Mouse (Mus musculus) neural tube, embryonic 13.5 days (tissue): ENCODE measurements around the gene Rgs12. TPM values are rescaled to one million over a fixed set of nuclear protein-coding genes. Genes with fewer than 3 reads are reported as not detected.

Source experiments
- ATAC-seq: fragments of 200-750 bp; cut with Nextera tagmentation; 2 replicates; pipeline ENCODE4 v1.8.0; 2017; ENCODE audit warnings: low read depth, mild to moderate bottlenecking, moderate TSS enrichment, moderate library complexity
- H3K27ac ChIP-seq: fragments of 300-500 bp; sonication (generic); replicated peaks from 2 replicates; pipeline ENCODE4 v1.5.1; 2015; ENCODE audit warnings: moderate library complexity, mild to moderate bottlenecking, inconsistent platforms
- H3K27me3 ChIP-seq: fragments of 300-500 bp; sonication (generic); 2 replicates; pipeline ENCODE4 v1.6.1; 2015; ENCODE audit warnings: mild to moderate bottlenecking, inconsistent platforms
- H3K36me3 ChIP-seq: fragments of 300-500 bp; sonication (generic); 2 replicates; pipeline ENCODE4 v1.6.1; 2015; ENCODE audit warnings: mild to moderate bottlenecking, inconsistent platforms
- H3K4me1 ChIP-seq: fragments of 300-500 bp; sonication (generic); replicated peaks from 2 replicates; pipeline ENCODE4 v1.6.1; 2015; ENCODE audit warnings: inconsistent platforms
- H3K4me2 ChIP-seq: fragments of 300-500 bp; sonication (generic); 2 replicates; pipeline ENCODE4 v1.6.1; 2015; ENCODE audit warnings: inconsistent platforms, mild to moderate bottlenecking, moderate library complexity
- H3K4me3 ChIP-seq: fragments of 300-500 bp; sonication (generic); 2 replicates; pipeline ENCODE4 v1.5.1; 2015; ENCODE audit warnings: mild to moderate bottlenecking, inconsistent platforms
- H3K9ac ChIP-seq: fragments of 300-500 bp; sonication (generic); 2 replicates; pipeline ENCODE4 v1.6.1; 2015; ENCODE audit warnings: moderate library complexity, mild to moderate bottlenecking, inconsistent platforms
- H3K9me3 ChIP-seq: fragments of 300-500 bp; sonication (generic); 2 replicates; pipeline ENCODE4 v1.6.1; 2016; ENCODE audit warnings: inconsistent platforms
- WGBS: fragments of 180-500 bp; shearing (Covaris S2); methylation state at CpG from one replicate; pipeline ENCODE4 v1.1.7; 2015; 5-methylcytosine and 5-hydroxymethylcytosine counted together
- polyA plus RNA-seq: library from polyadenylated mRNA; unstranded; fragments of >200 nt; fragmentation: Nextera tagmentation; extraction: Ambion mirVana; gene quantifications from 2 replicates; pipeline ENCODE4 v1.2.1, GENCODE M21; 2015

Gene Rgs12
- polyA plus RNA-seq, 1 experiment from 2014 or later: 44.7 TPM

DNA sequence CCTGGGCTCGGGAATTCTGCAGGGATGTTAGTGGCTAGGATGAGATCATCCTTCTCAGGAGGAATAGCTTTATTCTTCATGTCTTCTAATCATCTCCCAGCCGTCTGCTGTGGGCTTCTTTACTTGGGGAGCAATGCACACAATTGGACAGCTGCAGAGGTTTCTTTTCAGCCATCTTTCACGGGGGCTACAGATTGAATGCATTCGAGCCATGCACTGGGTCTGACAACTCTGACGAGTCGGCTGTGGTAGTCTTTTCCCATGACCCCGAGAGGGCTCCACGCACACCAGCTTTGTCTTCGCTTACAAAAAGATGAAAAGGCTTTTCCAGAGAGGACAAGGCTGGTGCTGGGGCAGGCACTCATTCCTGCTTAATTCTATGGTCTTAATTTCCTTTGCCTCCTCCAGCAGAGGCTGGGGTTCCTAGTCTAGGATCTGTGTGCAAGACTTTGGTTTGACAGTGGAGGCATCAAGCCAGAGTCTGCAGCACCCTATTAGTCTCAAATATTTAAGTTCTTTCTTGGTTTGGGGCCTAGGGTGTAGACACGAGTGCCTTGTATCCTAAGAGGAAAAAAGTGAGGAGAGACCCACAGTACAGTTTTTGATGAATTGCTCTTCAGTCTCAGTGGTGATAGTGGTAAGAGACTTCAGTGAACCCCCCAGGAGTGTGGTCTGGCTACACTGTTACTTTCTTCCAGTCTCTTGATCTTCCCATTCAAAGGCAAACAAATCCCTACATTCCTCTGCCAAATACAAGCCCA lies 7.4 kb upstream of the Rgs12 start:
- no peak overlapping the region for H3K4me2 ChIP-seq
- H3K27ac ChIP-seq: peak overlapping the region; percentile 10
- 17% methylated on average over 10 of the region's 10 CpGs for WGBS
- H3K4me1 ChIP-seq: peaks cover 19% of the 10 kb centered on the region
- H3K36me3 ChIP-seq: no peaks in the 10 kb centered on the region
- H3K9ac ChIP-seq: no peak overlapping the region
- H3K27me3 ChIP-seq: no peaks in the 10 kb centered on the region
- ATAC-seq: peak; percentile 45; the same call in 1 of the 2 replicates
- no peaks in the 10 kb centered on the region for H3K9me3 ChIP-seq
- no peak overlapping the region for H3K4me3 ChIP-seq

DNA sequence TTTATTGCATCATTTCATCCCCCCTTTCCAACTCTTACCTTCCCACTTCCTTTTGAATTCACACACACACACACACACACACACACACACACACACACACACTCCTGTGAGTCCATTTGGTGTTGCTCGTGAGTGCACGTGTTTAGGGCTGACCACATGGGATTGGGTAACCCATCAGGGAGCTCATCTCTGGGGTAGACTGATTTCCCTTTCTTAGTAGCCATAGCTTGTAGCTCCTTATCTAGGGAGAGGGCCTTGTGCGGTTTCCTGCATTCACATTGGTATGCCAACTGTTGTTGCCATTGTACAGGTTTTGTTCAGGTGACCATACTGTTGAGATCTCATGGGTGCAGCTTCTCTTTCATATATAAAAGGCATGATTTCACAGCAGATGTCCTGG lies 5.8 kb upstream of the Rgs12 start:
- ATAC-seq: no peak
- Histone ChIP-seq H3K9me3 (no peaks in the 10 kb centered on the region), H3K27ac (no peak overlapping the region), H3K4me3 (no peak overlapping the region), H3K4me1 (peaks cover 19% of the 10 kb centered on the region), H3K27me3 (no peaks in the 10 kb centered on the region), H3K36me3 (no peaks in the 10 kb centered on the region), H3K9ac (no peak overlapping the region), H3K4me2 (no peak overlapping the region)
- WGBS: 87% methylated on average over 3 of the region's 3 CpGs

DNA sequence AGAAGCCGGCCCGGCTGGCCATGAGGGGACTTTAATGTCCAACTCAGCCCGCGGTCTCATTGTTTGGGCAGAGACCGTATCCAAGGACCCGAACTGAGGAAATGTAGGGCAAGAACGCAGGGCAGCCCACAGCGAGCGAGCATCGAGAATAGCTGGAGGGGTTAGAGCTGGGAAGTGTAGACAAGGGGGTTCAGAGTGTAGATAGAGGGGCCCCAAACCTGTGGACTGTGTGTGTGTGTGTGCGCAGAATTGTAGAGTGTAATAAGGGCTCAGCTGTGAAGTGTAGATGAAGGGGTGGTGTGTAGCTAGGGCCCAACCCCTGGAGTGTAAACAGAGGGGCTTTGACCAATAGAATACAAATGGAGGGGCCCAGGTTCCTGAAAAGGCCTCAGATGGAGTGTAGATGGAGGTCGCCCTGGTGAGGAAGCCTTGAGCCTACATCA lies 545 bp downstream of the Rgs12 start:
- under 1% methylated on average over 12 of the region's 12 CpGs for WGBS
- H3K4me1 ChIP-seq: peaks cover 42% of the 10 kb centered on the region
- peak; percentile 65 for ATAC-seq
- H3K27me3 ChIP-seq: no peaks in the 10 kb centered on the region
- H3K27ac ChIP-seq: peak overlapping the region; percentile 93
- peak overlapping the region; percentile 98 for H3K9ac ChIP-seq
- H3K4me2 ChIP-seq: peak overlapping the region; percentile 77
- peak overlapping the region; percentile 89 for H3K4me3 ChIP-seq
- peaks cover 13% of the 10 kb centered on the region for H3K36me3 ChIP-seq
- peaks cover 4% of the 10 kb centered on the region; the same call in 1 of the 2 replicates for H3K9me3 ChIP-seq

DNA sequence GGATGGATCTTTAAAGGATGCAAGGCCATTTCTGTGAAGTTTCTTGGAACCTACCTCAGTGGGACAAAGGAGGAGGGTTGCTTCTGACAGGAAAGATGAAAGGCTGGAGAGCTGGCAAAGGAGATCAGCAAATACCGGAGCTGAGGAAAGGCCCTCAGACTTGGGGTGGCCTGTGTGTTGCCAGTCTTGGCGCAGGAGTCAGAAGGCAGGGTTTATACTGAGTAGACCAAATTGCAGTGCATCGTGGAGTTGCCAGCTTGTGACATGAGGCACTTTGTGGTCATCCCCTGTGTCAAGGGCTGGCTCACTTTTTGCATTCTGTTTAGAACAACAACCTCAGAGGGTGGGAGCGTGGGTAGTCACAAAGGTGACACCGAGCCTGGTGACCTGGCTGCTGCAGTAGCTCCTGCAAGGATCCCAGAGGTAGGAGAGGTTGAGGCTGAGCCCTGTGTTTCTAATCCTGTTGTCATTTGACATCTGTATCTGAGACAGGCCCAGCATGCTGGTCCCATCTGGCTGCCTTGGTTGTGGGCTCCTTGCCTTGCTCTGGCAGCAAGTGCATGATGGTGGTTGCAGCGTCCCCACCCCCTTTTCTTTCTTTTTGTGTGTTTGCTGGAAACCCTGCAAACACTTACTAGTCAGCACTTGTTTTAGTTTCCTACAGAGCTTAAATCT lies 1.4 kb downstream of the Rgs12 start:
- peaks cover 42% of the 10 kb centered on the region for H3K4me1 ChIP-seq
- WGBS: 72% methylated on average over 6 of the region's 6 CpGs
- peak overlapping the region; percentile 93 for H3K27ac ChIP-seq
- ATAC-seq: no peak
- peak overlapping the region; percentile 77 for H3K4me2 ChIP-seq
- no peaks in the 10 kb centered on the region for H3K27me3 ChIP-seq
- peaks cover 13% of the 10 kb centered on the region for H3K36me3 ChIP-seq
- peak overlapping the region; percentile 98 for H3K9ac ChIP-seq
- peaks cover 4% of the 10 kb centered on the region; the same call in 1 of the 2 replicates for H3K9me3 ChIP-seq
- H3K4me3 ChIP-seq: peak overlapping the region; percentile 89

DNA sequence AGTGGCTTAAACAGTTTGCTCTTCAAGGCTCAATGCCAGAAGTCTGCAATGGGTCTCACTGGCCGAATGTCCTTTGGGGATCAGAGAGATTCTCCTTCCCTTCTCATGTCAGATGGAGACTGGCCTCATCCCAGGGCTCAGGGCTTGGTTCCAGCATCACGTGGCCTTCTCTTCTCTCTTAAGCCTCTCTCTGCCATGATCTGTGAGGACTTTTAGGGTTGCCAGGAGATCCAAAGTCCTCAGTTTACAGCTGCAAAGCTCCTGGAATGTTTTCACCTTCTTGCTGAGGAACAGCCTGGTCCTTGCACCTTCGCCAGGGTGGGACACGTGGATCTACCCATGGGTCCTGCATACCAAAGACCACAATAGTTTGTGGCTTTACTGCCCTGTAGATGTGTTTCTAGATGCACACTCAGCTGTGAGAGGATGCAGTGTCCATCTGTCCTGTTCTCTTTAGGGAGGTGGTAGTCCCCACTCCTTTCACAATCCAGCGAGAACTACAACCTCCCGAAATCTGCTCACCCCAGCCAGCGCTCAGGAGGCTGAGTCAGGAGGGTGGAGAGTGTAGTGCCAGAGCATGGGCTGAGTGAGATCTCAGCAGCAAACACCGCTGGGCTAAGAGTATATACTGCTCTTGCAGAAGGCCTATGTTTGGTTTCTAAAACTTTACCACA lies 2.1 kb downstream of the Rgs12 start:
- peak overlapping the region; percentile 93 for H3K27ac ChIP-seq
- ATAC-seq: no peak

DNA sequence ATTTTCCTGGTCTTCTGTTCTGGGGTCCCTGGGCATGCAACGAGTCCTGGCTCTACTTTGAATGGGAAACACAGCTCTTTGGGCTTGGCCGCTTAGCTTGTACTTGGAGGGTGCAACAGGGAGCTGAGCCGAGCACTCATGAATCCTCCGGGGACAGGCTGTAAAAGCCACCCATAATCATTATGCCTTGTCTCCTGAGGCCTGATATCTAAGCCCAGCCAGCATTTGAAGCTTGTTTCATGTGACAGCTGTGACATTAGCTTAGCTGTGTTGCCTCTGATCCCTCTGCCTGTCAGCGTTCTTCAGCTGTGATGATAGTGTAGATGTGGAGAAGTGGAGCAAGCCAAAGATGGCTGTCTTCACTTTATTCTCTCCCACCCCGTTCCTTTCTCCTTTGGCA lies 5.3 kb downstream of the Rgs12 start:
- Histone ChIP-seq H3K36me3 (peaks cover 13% of the 10 kb centered on the region), H3K9ac (no peak overlapping the region), H3K4me3 (no peak overlapping the region), H3K4me1 (peaks cover 71% of the 10 kb centered on the region), H3K9me3 (peaks cover 4% of the 10 kb centered on the region; the same call in 1 of the 2 replicates), H3K27ac (peak overlapping the region; percentile 67), H3K4me2 (no peak overlapping the region), H3K27me3 (no peaks in the 10 kb centered on the region)
- ATAC-seq: no peak
- 64% methylated on average over 6 of the region's 6 CpGs for WGBS

More for the DNA sequence above, 2.1 kb downstream of the Rgs12 start:
- H3K9ac ChIP-seq: peak overlapping the region; percentile 98
- peaks cover 13% of the 10 kb centered on the region for H3K36me3 ChIP-seq
- peaks cover 49% of the 10 kb centered on the region for H3K4me1 ChIP-seq
- H3K4me2 ChIP-seq: peak overlapping the region; percentile 77
- peak overlapping the region; percentile 89 for H3K4me3 ChIP-seq
- 91% methylated on average over 8 of the region's 8 CpGs for WGBS
- no peaks in the 10 kb centered on the region for H3K27me3 ChIP-seq
- H3K9me3 ChIP-seq: peaks cover 4% of the 10 kb centered on the region; the same call in 1 of the 2 replicates

DNA sequence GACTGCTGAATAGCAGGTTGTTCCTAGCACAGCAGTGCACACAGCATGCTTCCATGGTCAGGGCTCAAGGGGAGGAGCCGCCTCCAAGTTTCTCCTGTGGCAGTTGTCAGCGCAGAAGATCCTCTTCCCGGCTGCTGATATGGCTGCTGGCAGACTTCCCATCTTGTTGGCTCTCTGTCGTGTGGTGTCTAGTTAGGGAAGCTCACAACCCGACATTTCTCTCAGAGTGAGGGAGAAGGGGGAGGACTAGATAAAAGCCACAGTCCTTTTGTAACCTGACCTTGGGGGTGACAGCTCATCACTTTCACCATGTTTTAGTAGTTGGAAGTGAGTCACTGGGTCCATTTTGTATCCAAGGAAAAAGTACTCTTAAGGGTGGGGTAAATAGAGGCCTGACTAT lies 6.4 kb downstream of the Rgs12 start:
- Histone ChIP-seq H3K4me3 (no peak overlapping the region), H3K9me3 (peaks cover 4% of the 10 kb centered on the region; the same call in 1 of the 2 replicates), H3K9ac (no peak overlapping the region), H3K4me2 (no peak overlapping the region), H3K27me3 (no peaks in the 10 kb centered on the region), H3K4me1 (peaks cover 64% of the 10 kb centered on the region), H3K36me3 (peaks cover 13% of the 10 kb centered on the region), H3K27ac (no peak overlapping the region)
- 66% methylated on average over 5 of the region's 5 CpGs for WGBS
- ATAC-seq: no peak

DNA sequence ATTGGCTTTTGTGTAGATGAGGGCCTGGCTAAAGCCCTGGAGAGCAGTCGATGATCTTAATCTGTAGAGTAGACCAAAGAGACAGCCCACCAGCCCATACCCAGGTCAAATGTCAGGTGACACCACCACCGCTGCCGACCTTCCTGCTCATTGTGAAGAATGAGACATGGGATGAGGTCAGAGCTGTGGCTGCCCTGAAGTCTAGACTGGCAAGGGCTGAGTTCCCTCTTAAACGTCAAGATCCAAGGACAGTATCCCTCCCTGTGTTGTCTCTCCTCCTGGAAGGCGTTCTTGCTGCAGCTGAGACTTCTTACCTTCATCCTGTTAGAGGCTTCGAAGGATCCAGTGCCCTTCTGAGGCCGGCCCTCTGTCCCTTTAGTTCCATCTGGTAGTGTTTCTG lies 6.9 kb downstream of the Rgs12 start:
- H3K4me2 ChIP-seq: no peak overlapping the region
- WGBS: 87% methylated on average over 7 of the region's 7 CpGs
- H3K4me1 ChIP-seq: peaks cover 59% of the 10 kb centered on the region
- no peak for ATAC-seq
- no peaks in the 10 kb centered on the region for H3K27me3 ChIP-seq
- H3K27ac ChIP-seq: no peak overlapping the region
- H3K36me3 ChIP-seq: peaks cover 13% of the 10 kb centered on the region
- no peak overlapping the region for H3K4me3 ChIP-seq
- H3K9ac ChIP-seq: no peak overlapping the region
- peaks cover 4% of the 10 kb centered on the region; the same call in 1 of the 2 replicates for H3K9me3 ChIP-seq

DNA sequence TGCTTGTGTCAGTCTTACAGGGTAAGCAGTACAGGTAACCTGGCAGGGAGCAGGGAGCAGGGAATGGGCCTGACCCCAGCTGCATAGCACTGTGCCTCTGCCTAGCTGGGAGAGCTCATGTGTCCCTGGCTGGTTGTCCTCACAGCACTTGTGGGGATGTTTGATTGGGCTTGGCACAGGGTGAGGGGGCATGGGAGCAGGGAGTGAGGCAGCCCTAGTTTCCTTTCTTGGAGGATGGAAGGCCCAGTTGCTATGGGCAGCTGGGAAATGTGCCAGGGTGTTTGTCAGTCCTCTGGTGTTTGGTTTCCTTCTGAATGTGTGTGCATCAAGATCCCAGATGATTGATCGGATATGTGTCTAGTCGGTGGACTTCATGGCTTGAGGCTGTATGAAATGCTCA lies 7.8 kb downstream of the Rgs12 start:
- 68% methylated on average over 2 of the region's 2 CpGs for WGBS
- Histone ChIP-seq H3K4me2 (no peak overlapping the region), H3K4me3 (no peak overlapping the region), H3K4me1 (peaks cover 55% of the 10 kb centered on the region), H3K36me3 (peaks cover 8% of the 10 kb centered on the region; the same call in 1 of the 2 replicates), H3K27ac (peak overlapping the region; percentile 62), H3K9me3 (peaks cover 4% of the 10 kb centered on the region; the same call in 1 of the 2 replicates), H3K27me3 (no peaks in the 10 kb centered on the region), H3K9ac (no peak overlapping the region)
- peak; percentile 54 for ATAC-seq

DNA sequence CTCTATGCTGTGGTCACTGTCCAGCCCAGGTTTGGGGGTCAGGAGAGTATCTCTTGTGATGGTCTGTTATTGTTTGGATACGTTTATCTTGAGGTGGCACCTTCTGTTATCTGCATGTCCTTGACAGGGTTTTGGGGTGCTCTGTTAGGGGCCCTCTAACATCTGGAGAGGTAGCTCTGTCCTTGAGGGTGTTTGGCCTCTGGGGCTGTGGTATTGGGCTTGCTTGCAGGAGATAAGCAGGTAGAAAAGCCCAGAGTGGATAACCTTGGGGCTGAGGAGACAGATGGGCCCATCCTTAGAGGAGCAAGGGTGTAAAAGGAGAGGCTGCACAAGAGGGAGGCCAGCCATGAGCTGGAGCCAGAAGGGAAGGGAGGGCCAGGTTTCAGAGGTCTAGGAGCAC lies 10.8 kb downstream of the Rgs12 start:
- Histone ChIP-seq H3K9ac (no peak overlapping the region), H3K36me3 (peaks cover 9% of the 10 kb centered on the region), H3K27ac (no peak overlapping the region), H3K27me3 (no peaks in the 10 kb centered on the region), H3K4me2 (no peak overlapping the region), H3K9me3 (no peaks in the 10 kb centered on the region), H3K4me1 (peaks cover 45% of the 10 kb centered on the region), H3K4me3 (no peak overlapping the region)
- ATAC-seq: no peak
- 97% methylated on average over 1 of the region's 1 CpGs for WGBS

DNA sequence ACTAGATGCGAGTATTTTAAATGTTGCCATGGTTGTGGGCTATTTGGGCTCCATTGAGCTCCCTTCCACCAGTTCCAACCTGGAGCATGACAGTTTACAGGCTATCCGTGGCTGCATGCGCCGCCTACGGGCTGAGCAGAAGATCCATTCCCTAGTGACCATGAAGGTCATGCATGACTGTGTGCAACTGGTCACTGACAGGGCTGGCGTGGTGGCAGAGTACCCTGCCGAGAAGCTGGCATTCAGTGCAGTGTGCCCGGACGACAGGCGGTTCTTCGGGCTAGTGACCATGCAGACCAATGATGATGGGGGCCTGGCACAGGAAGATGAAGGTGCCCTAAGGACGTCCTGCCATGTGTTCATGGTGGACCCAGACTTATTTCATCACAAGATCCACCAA lies 16.3 kb downstream of the Rgs12 start:
- ATAC-seq: no peak
- WGBS: 94% methylated on average over 12 of the region's 12 CpGs
- Histone ChIP-seq H3K9me3 (no peaks in the 10 kb centered on the region), H3K4me3 (no peak overlapping the region), H3K4me1 (peaks cover 21% of the 10 kb centered on the region; the same call in 1 of the 2 replicates), H3K36me3 (peaks cover 44% of the 10 kb centered on the region), H3K27ac (no peak overlapping the region), H3K27me3 (no peaks in the 10 kb centered on the region), H3K9ac (no peak overlapping the region), H3K4me2 (no peak overlapping the region)

DNA sequence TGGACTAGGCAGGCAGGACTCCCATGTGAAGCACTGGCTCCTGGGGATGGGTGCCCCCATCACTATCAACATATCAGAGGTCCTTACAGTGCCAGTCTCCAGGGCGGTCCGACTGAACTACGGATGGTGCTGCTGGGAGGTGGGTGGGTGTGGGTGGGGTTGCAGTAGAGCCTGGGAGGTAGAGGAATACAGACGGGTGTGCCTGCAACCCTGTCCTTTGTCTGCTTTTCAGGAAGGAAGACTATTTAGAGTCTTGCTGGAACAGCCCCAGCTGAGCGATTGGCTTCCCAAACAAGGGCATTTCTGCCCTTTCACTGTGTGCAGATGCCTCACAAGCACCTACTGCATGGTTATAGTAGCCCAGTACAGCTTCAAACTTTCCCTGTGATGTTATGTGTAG lies 19.1 kb downstream of the Rgs12 start:
- Histone ChIP-seq H3K36me3 (peaks cover 63% of the 10 kb centered on the region), H3K27ac (no peak overlapping the region), H3K4me2 (no peak overlapping the region), H3K4me3 (no peak overlapping the region), H3K9ac (no peak overlapping the region), H3K27me3 (no peaks in the 10 kb centered on the region), H3K9me3 (no peaks in the 10 kb centered on the region), H3K4me1 (0 out of 2 replicates have a peak, but pooled peaks cover 11% of the 10 kb centered on the region)
- 86% methylated on average over 5 of the region's 5 CpGs for WGBS
- no peak for ATAC-seq
